Mouse (Mus musculus) olfactory bulb, adult 2 months (tissue): Measurements from ENCODE around the gene Purb.

ENCODE experiments used
- CTCF ChIP-seq: fragments of 200-500 bp; IDR thresholded peaks from 2 replicates; pipeline ENCODE4 v1.5.1; 2012; ENCODE audit warnings: low read depth, mild to moderate bottlenecking, low read length, moderate library complexity; ENCODE audit not compliant: insufficient read depth
- POLR2A ChIP-seq: fragments of 200-500 bp; IDR thresholded peaks from 2 replicates; pipeline ENCODE4 v1.6.1; 2012; ENCODE audit warnings: mild to moderate bottlenecking, low read depth, low read length, moderate library complexity; ENCODE audit not compliant: insufficient read depth

GRCm38 (mm10) chr11:6480191-6480590 lies 4.5 kb upstream of the Purb start:
- TF ChIP-seq CTCF = no peak
- no peak for TF ChIP-seq POLR2A
